Mouse (Mus musculus) sigmoid colon, adult 10 weeks (tissue): ENCODE data around the gene Dcxr. TPM values are rescaled to one million over a fixed set of nuclear protein-coding genes. Genes with fewer than 3 reads are reported as not detected.

Experiments
- polyA plus RNA-seq: library from polyadenylated mRNA; stranded (reverse); fragments of 350-450 nt; fragmentation: Illumina TruSeq; extraction: RNeasy Lipid Tissue Mini Kit (QIAGEN cat#74804); gene quantifications from one replicate; pipeline ENCODE4 v1.2.3, GENCODE M21; 2014; ENCODE audit warnings: low read depth, low replicate concordance

The Dcxr gene
- 0.76 TPM for polyA plus RNA-seq

GRCm38 (mm10) chr11:120727169-120727527, at the start of gene Dcxr:
Gene Dcxr, minus strand, starts transcription at chr11:120727281.

GRCm38 (mm10) chr11:120762672-120763041, 35.6 kb upstream of the Dcxr start, which contains the start of gene Hmga1b:
Gene Hmga1b, plus strand, starts transcription at chr11:120762794.

GRCm38 (mm10) chr11:120731858-120732680, 5.0 kb upstream of the Dcxr start, which contains the start of gene Cbr2:
Gene Cbr2, minus strand, starts transcription at chr11:120732114.

GRCm38 (mm10) chr11:120721124-120722066, 5.7 kb downstream of the Dcxr start, which contains the start of gene Rac3:
Gene Rac3, plus strand, starts transcription at chr11:120721470.

GRCm38 (mm10) chr11:120713580-120714518, 13.2 kb downstream of the Dcxr start, which contains the start of the genes Cenpx and Lrrc45:
Gene Cenpx, minus strand, starts transcription at chr11:120713738.
Gene Lrrc45, plus strand, starts transcription at chr11:120713925.

Other genes starting within 250 kb of the Dcxr start
- gene Mrpl12, start 242.7 kb downstream of the Dcxr start, polyA plus RNA-seq: 4.1 TPM
- gene Slc25a10, start 235.4 kb downstream of the Dcxr start, polyA plus RNA-seq: 1.6 TPM
- not detected for gene Gcgr, start 196.6 kb downstream of the Dcxr start, polyA plus RNA-seq
- gene Mcrip1, start 177.6 kb downstream of the Dcxr start, polyA plus RNA-seq: not detected
- gene Ppp1r27, start 176.1 kb downstream of the Dcxr start, polyA plus RNA-seq: not detected
- gene P4hb, start 154.0 kb downstream of the Dcxr start, polyA plus RNA-seq: 172 TPM
- 30.1 TPM for gene Arhgdia, start 145.7 kb downstream of the Dcxr start, polyA plus RNA-seq
- 24.4 TPM for gene Alyref, start 128.9 kb downstream of the Dcxr start, polyA plus RNA-seq
- gene Anapc11, start 128.9 kb downstream of the Dcxr start, polyA plus RNA-seq: 13.5 TPM
- gene Npb, start 118.8 kb downstream of the Dcxr start, polyA plus RNA-seq: not detected
- 14.6 TPM for gene Pcyt2, start 109.3 kb downstream of the Dcxr start, polyA plus RNA-seq
- 13.4 TPM for gene Sirt7, start 102.0 kb downstream of the Dcxr start, polyA plus RNA-seq
- gene Mafg, start 93.7 kb downstream of the Dcxr start, polyA plus RNA-seq: 13.6 TPM
- gene Pycr1, start 83.5 kb downstream of the Dcxr start, polyA plus RNA-seq: 5.8 TPM
- gene Myadml2, start 79.1 kb downstream of the Dcxr start, polyA plus RNA-seq: not detected
- gene Notum, start 66.1 kb downstream of the Dcxr start, polyA plus RNA-seq: not detected
- 2.6 TPM for gene Aspscr1, start 54.3 kb downstream of the Dcxr start, polyA plus RNA-seq
- 1.8 TPM for gene Cenpx, start 13.5 kb downstream of the Dcxr start, polyA plus RNA-seq
- gene Lrrc45, start 13.4 kb downstream of the Dcxr start, polyA plus RNA-seq: 0.66 TPM
- gene Rac3, start 5.8 kb downstream of the Dcxr start, polyA plus RNA-seq: not detected
- gene Cbr2, start 4.8 kb upstream of the Dcxr start, polyA plus RNA-seq: 1.1 TPM
- gene Hmga1b, start 35.5 kb upstream of the Dcxr start, polyA plus RNA-seq: not detected
- gene Rfng, start 56.9 kb upstream of the Dcxr start, polyA plus RNA-seq: 0.54 TPM
- 5.2 TPM for gene Gps1, start 57.0 kb upstream of the Dcxr start, polyA plus RNA-seq
- gene Dus1l, start 69.1 kb upstream of the Dcxr start, polyA plus RNA-seq: 4.3 TPM
- 2.1 TPM for gene Fasn, start 97.3 kb upstream of the Dcxr start, polyA plus RNA-seq
- gene Ccdc57, start 205.6 kb upstream of the Dcxr start, polyA plus RNA-seq: 0.82 TPM
- not detected for gene Slc16a3, start 221.2 kb upstream of the Dcxr start, polyA plus RNA-seq